ENCODE assay signal across 18 mouse cellular contexts in the genomic region with DNA sequence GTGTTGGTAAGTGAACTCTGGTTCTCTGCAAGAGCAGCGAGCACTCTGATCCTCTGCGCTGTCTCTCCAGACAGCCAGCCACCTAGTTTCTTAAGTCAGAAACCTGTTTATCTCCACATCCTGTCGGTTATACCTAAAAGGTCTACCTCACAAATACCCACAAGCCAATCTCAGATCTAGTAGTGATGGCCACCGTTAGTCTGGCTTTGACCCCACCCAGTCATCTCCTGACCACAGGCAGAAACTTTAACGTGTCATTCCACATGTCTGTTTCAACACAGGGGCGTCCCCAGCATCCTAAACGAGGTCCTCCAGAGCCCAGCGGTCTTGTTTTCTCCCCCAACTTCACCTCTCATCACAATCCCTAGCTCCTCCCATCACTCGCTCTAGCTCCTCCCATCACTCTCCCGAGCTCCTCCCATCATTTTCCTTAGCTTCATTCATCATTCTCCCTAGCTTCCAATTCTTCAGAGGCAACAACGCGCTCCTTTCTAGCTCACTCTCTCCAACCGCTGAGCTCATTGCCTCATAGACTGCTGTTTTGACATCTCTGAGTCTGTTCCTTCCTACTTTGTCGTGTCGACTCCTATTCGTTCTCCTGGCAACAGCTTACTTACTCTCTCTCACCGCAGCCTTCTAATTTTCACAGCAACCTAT. TPM values are rescaled to one million over a fixed set of nuclear protein-coding genes. Genes with fewer than 3 reads are reported as not detected.
DNase-seq lines count a peak whose midpoint lies in the region; ATAC-seq and TF ChIP-seq lines count a peak whose summit lies in the region.
"Had no signal": no experiment of that assay in that cellular context is flagged by ENCODE, and none has a peak within 500 bp of the region (broad histone marks: within the 10 kb centered on the region; RNA-seq: fewer than 3 reads in every experiment).

No protein-coding gene starts in this region.

- DNase-seq in forebrain, postnatal 0 days, result no peak
- peak; percentile 35 to 56 for DNase-seq in CD8-positive naive resting alpha-beta T cell, adult 2 months (ENCODE audit: low read depth in 2 of 2, low spot score in 2 of 2)
- DNase-seq in layer of hippocampus, adult 18-20 months (ENCODE audit: low spot score in 2 of 2), result no peak
- no peak for DNase-seq in adrenal gland, adult 2 months
- DNase-seq in layer of hippocampus, postnatal 36 days, result no peak
- DNase-seq: gastrocnemius, postnatal 14 days; lung, postnatal 36 days; right cerebral cortex, postnatal 25 days had no signal

- no peak for TF ChIP-seq CTCF in forebrain, postnatal 0 days (IDR thresholded peaks at IDR 0.05; ENCODE audit: low read depth)

- no peaks in the 10 kb centered on the region for H3K4me1 ChIP-seq in forebrain, postnatal 0 days (ENCODE audit: insufficient read depth)
- peaks cover 24% of the 10 kb centered on the region for H3K4me1 ChIP-seq in forebrain, embryonic 12.5 days
- H3K4me1 ChIP-seq: limb, embryonic 10.5 days had no signal

- ATAC-seq in forebrain, postnatal 0 days, result peak; percentile 53; the same call in 1 of the 2 replicates
- no peak for ATAC-seq in forebrain, embryonic 12.5 days (ENCODE audit: low FRiP score)
- peak; percentile 87 for ATAC-seq in inflammation-experienced regulatory T-cells, adult 6 months
- ATAC-seq in neutrophil, adult 5-6 weeks (ENCODE audit: extremely low read depth, insufficient number of reproducible peaks, low FRiP score, poor library complexity, severe bottlenecking), result peak; percentile 69
- ATAC-seq: forebrain, embryonic 15.5 days; midbrain, embryonic 13.5 days had no signal

- no peaks in the 10 kb centered on the region for H3K36me3 ChIP-seq in forebrain, postnatal 0 days (ENCODE audit: insufficient read depth)
- no peaks in the 10 kb centered on the region for H3K36me3 ChIP-seq in forebrain, embryonic 12.5 days (replicated peaks)
- H3K36me3 ChIP-seq: forebrain, embryonic 15.5 days; limb, embryonic 10.5 days; midbrain, embryonic 13.5 days had no signal

- no peaks in the 10 kb centered on the region for H3K27me3 ChIP-seq in forebrain, postnatal 0 days (ENCODE audit: insufficient read depth, low read length)
- H3K27me3 ChIP-seq in forebrain, embryonic 12.5 days, result no peaks in the 10 kb centered on the region
- H3K27me3 ChIP-seq: forebrain, embryonic 15.5 days; midbrain, embryonic 13.5 days had no signal

- H3K4me3 ChIP-seq in forebrain, postnatal 0 days (ENCODE audit: low read depth, low read length), result no peak overlapping the region
- H3K4me3 ChIP-seq in forebrain, embryonic 12.5 days (replicated peaks), result no peak overlapping the region
- H3K4me3 ChIP-seq: erythroblast, embryonic 14.5 days; forebrain, embryonic 15.5 days; left cerebral cortex, adult 2 months; limb, embryonic 10.5 days; midbrain, embryonic 13.5 days had no signal

- H3K9me3 ChIP-seq in forebrain, postnatal 0 days (ENCODE audit: low read length), result no peaks in the 10 kb centered on the region
- H3K9me3 ChIP-seq in forebrain, embryonic 12.5 days, result no peaks in the 10 kb centered on the region
- H3K9me3 ChIP-seq: forebrain, embryonic 15.5 days; limb, embryonic 10.5 days; midbrain, embryonic 13.5 days had no signal

- no peak overlapping the region for H3K27ac ChIP-seq in forebrain, postnatal 0 days (ENCODE audit: low read depth, low read length)
- no peak overlapping the region for H3K27ac ChIP-seq in forebrain, embryonic 12.5 days
- H3K27ac ChIP-seq: forebrain, embryonic 15.5 days; left cerebral cortex, adult 2 months; limb, embryonic 10.5 days; liver, embryonic 14.5 days; midbrain, embryonic 13.5 days; stomach, postnatal 0 days had no signal

- 79% methylated on average over 17 of the region's 17 CpGs for WGBS in forebrain, postnatal 0 days
- WGBS in forebrain, embryonic 12.5 days, result 77% methylated on average over 17 of the region's 17 CpGs

- H3K4me2 ChIP-seq in forebrain, postnatal 0 days (ENCODE audit: low read depth), result no peak overlapping the region
- no peak overlapping the region for H3K4me2 ChIP-seq in forebrain, embryonic 12.5 days
- H3K4me2 ChIP-seq: forebrain, embryonic 15.5 days; midbrain, embryonic 13.5 days had no signal

- no peak overlapping the region for H3K9ac ChIP-seq in forebrain, postnatal 0 days
- no peak overlapping the region for H3K9ac ChIP-seq in forebrain, embryonic 12.5 days
- H3K9ac ChIP-seq: forebrain, embryonic 15.5 days; liver, embryonic 14.5 days; midbrain, embryonic 13.5 days had no signal

RNA-seq across cellular contexts. Expression of a gene that starts 22.0 kb away (rescaled TPM):
- 41.3 and 44.9 TPM in 2 replicates for total RNA-seq in forebrain, postnatal 0 days (2014; rRNA removed)
- polyA plus RNA-seq in forebrain, postnatal 0 days (2015; fragmentation: Nextera tagmentation; extraction: Ambion mirVana), result 4.9 and 5.8 TPM in 2 replicates
- polyA plus RNA-seq in forebrain, embryonic 12.5 days (2016; fragmentation: Nextera tagmentation; extraction: Ambion mirVana), result 9.5 and 10.1 TPM in 2 replicates
- polyA plus RNA-seq in inflammation-experienced regulatory T-cells, adult 6 months (2017; shearing (Covaris generic)), result 10 to 100 TPM; 11.6 to 15.8 (median 15.7) TPM
- total RNA-seq in neutrophil, adult 5-6 weeks (2017), result 920 and 1,038 TPM in 2 replicates
- total RNA-seq in layer of hippocampus, adult 18-20 months (2021), result 1 to 10 TPM; 3.1 to 4.3 TPM
- total RNA-seq in adrenal gland, adult 2 months (2021), result 10 to 100 TPM; 18.4 to 36.7 TPM
- polyA plus RNA-seq in adrenal gland, adult 2 months (2012; rRNA removed), result 41.9 and 88.3 TPM in 2 replicates
- 1 to 10 TPM; 5.9 to 6.1 TPM for total RNA-seq in layer of hippocampus, postnatal 36 days (2021)
- polyA plus RNA-seq: erythroblast, embryonic 14.5 days had no signal

Comparison
In these comparisons a context has a peak if more than half of its experiments do, and no peak if none do; other contexts are left out.
1. DNase-seq: peak in CD8-positive naive resting alpha-beta T cell, adult 2 months (2 of 2); none in forebrain, postnatal 0 days (single experiment), layer of hippocampus, adult 18-20 months (0 of 2), adrenal gland, adult 2 months (single experiment) and layer of hippocampus, postnatal 36 days (0 of 2).
2. RNA of a gene that starts 22.0 kb away (total RNA-seq): 920 to 1,038 TPM in neutrophil, adult 5-6 weeks; 41.3 to 44.9 TPM in forebrain, postnatal 0 days, 18.4 to 36.7 TPM in adrenal gland, adult 2 months, 5.9 to 6.1 TPM in layer of hippocampus, postnatal 36 days and 3.1 to 4.3 TPM in layer of hippocampus, adult 18-20 months; every median in the first group is over 10 times any median in the second.